Mouse (Mus musculus) heart, postnatal 36 days (tissue): Measurements from ENCODE around the gene Defb48. TPM values are rescaled to one million over a fixed set of nuclear protein-coding genes. Genes with fewer than 3 reads are reported as not detected.

ENCODE experiments used
- DNase-seq, 2 experiments: peaks; one replicate each; pipeline ENCODE4 v3.0.0; 2021 to 2022
- intact Hi-C: fragments of 180-260 bp; cut with DNase I; formaldehyde crosslinking; loops from one replicate; pipeline ENCODE4 v1.15.1; 2025
- total RNA-seq, 2 experiments: library from RNA; stranded (reverse); gene quantifications; 2 replicates each; pipeline ENCODE4 v1.2.3; 2021

Gene Defb48
- not detected for total RNA-seq

GRCm38 (mm10) chr14:62984410-62984809 is at the start of gene Defb48:
Gene Defb48 (minus strand): TSS chr14:62984510.
- no peak for DNase-seq
- intact Hi-C loops: no loop called here

- DNase-seq: no peak
- intact Hi-C loops: no loop called here
These were observed 36.3 kb upstream of the Defb48 start for GRCm38 (mm10) chr14:63020524-63021156.

DNA sequence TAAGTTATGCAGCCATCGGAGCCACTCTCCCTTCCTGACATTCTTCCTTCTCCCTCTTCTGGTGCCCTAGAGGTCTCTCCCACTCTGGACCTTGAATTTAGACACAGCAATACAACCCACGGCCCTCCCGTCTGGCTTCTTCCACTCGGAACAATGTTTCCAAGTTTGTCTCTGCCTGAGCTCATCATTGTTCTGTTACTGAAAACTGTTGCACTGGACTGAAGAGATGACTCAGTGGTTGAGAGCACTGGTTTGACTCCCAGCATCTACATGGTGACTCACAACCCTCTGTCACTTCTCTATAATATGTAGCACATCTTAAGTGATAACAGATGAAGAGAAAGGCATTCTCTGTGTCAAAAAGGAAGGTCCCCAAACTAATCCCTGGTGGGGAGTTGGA is 30.4 kb upstream of the Defb48 start:
- intact Hi-C loops: no loop called here
- DNase-seq: no peak

GRCm38 (mm10) chr14:63013082-63013481 is 28.8 kb upstream of the Defb48 start:
- intact Hi-C loops: no loop called here
- DNase-seq: no peak

DNA sequence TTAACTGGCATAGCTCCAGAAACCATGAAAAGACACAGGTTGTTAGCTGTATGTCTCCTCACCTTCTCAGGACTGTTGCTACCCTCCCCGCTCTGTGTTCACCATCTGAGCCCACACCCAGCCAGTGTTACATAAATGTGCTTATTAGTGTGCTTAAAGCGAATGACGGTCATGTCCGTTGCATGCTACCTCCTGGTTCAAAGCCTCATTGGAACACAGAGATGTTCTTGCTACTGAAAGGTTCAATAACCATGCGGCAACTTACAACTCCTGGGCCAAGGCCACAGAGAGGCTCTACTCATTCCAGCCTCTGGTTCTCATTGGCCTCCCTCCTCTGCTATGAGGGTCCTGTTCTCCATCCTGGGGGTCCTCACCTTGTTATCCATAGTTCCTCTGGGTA is 27.2 kb upstream of the Defb48 start, which contains the start of gene Defb43:
TSS of gene Defb43 (plus strand) at position 301 of the 400 bp plus-strand sequence.
- no peak for DNase-seq
- intact Hi-C loops: no loop called here

GRCm38 (mm10) chr14:63002588-63002987 is 18.3 kb upstream of the Defb48 start:
- DNase-seq: no peak

DNA sequence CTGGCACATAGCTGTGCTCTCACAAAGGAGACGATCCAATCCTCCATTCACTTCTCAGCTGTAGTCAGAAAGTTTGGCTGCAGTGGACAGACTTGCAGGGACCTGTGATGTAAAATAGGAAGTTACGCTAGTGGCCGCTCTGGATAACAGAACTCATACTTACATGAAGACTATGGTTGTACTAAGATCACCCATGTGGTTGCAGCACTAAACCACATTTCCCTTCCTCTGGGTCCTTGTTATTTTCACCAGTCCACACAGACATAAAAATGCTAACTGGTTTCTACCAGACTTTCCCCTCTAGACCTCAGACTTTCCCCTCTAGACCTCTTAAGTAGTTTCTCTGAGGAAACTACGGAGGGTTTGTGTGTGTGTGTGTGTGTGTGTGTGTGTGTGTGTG is 14.7 kb upstream of the Defb48 start:
- DNase-seq: no peak
- intact Hi-C loops: no loop called here

More at GRCm38 (mm10) chr14:63002588-63002987, 18.3 kb upstream of the Defb48 start:
- intact Hi-C loops: no loop called here

DNA sequence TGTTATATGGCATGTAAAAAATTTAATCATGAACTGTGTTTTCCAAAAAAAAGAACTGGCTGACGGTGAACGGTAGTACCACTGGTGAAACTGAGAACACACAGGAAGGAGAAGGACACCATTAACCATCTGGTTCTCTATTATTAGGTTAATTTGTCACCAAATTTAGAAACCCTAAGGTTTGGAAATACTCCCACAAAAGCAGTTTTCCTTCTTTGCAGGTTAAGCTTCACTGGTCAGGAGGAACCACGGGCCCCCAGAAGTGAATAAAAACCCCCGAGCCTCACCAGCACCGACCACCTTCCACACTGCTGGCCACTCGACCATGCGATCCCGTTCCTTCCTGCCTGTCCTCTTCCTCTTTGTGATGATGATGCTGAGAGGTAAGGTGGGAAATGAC is 13.5 kb upstream of the Defb48 start, which contains the start of gene Defb47:
TSS of gene Defb47 (plus strand) at position 301 of the 400 bp plus-strand sequence.
- intact Hi-C loops: no loop called here
- DNase-seq: no peak

- no peak for DNase-seq
- intact Hi-C loops: no loop called here
These were observed 7.7 kb upstream of the Defb48 start for GRCm38 (mm10) chr14:62991849-62992510.

GRCm38 (mm10) chr14:62991271-62991670 is 7.0 kb upstream of the Defb48 start:
- DNase-seq: no peak
- intact Hi-C loops: no loop called here

GRCm38 (mm10) chr14:62979815-62980214 is 4.5 kb downstream of the Defb48 start:
- intact Hi-C loops: loop anchor here (5.0 kb wide), 3 partner anchors 143 to 423 kb away; partner anchors contain the start of genes Fam124a and Wdfy2
- no peak for DNase-seq

- intact Hi-C loops: loop anchor here (1.0 to 5.0 kb wide), 5 partner anchors 96 to 483 kb away; partner anchors contain the start of genes Fam124a and Wdfy2
- DNase-seq: peak; percentile 73 to 83
These were observed 9.3 kb downstream of the Defb48 start for GRCm38 (mm10) chr14:62975046-62975445.

DNA sequence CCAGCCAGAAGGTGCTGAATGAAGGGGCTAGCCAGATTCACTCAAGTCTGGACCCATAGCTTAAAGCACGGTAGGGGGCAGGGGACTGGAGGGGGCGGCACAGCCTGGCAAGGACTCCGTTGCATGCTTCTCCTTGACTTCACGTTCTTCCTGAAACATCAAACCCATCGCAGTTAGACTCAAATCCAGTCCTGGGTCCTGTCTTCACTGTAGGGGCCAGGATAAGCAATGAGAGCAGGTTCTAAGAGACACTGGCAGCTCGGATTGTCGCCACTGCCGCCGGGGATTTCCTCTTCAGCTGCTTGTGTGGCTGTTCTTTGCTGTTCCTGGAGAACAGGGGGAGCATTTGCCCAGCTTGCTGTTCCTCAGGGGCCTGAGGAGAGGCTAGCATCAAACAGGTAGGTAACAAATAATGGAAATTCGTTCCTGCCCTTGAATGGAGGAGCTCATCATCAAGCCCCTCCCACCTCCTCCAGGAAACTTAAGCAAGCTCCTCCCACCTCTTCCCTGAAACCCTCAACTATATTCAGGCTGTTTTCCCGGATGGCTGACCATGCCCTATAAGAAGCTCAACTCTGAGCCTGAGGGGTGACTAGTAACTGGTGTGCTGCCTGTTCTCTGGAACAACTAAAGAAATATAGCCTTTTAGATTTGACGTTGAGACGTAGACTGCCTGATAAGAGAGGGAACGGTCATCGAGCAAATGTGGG is 18.3 kb downstream of the Defb48 start:
- no peak for DNase-seq
- intact Hi-C loops: no loop called here

- intact Hi-C loops: no loop called here
- no peak for DNase-seq
These were observed 19.0 kb downstream of the Defb48 start for GRCm38 (mm10) chr14:62965342-62965741.

- intact Hi-C loops: no loop called here
- no peak for DNase-seq
These were observed 20.7 kb downstream of the Defb48 start for GRCm38 (mm10) chr14:62963632-62964031.

GRCm38 (mm10) chr14:62956091-62956490 is 28.2 kb downstream of the Defb48 start:
- intact Hi-C loops: no loop called here

GRCm38 (mm10) chr14:62946794-62947193 is 37.5 kb downstream of the Defb48 start:
- no peak for DNase-seq
- intact Hi-C loops: no loop called here

More at GRCm38 (mm10) chr14:62956091-62956490, 28.2 kb downstream of the Defb48 start:
- no peak for DNase-seq

- intact Hi-C loops: no loop called here
- peak; percentile 46 to 49 for DNase-seq
These were observed 43.8 kb downstream of the Defb48 start for GRCm38 (mm10) chr14:62940383-62941074.

DNA sequence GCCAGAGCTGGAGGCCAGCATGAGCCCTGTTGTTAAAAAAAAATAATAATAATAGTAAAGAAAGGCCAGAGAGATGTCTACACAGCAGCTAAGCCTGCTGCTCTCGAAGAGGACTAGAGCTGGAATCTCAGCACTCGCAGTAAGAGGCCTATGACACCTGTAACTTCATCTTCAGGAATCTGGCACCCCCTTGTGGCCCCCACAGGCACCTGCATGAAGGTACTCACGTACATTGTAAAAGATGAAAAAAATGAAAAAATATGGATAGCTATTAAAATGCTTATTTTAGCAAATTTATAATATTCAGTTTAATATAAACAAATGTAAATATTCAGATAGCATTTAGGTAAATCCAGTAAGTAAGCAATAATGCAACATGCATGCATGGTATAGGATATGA is 44.9 kb downstream of the Defb48 start:
- DNase-seq: no peak
- intact Hi-C loops: loop anchor here (1.0 to 5.0 kb wide), 3 partner anchors 101 to 302 kb away; no protein-coding TSS in a partner anchor

DNA sequence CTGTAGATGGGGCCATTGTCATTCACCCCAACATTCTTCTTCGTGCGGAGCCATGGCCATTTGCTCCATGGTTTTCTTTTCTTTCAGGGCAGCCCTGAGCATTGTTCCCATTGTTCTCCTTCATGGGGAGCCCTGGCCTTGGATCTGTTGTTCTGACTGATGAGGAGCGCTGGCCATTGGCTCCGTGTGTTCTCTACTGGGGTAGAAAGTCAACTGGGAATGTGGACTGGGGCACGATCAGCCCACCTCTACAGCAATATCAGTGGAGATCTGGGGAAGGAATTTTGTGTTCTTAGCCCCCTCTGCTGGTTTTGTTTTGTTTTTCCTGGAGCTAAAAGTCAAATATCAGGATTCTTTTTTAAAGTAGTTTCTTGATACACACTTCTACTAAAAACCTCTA is 46.6 kb downstream of the Defb48 start:
- peak in 1 of 2 experiments; percentile 10 for DNase-seq
- intact Hi-C loops: loop anchor here (2.0 to 5.0 kb wide), 3 partner anchors 59 to 300 kb away; no protein-coding TSS in a partner anchor
